Mouse (Mus musculus) macrophage (primary cell): ENCODE results near the gene Aggf1. TPM values are rescaled to one million over a fixed set of nuclear protein-coding genes. Genes with fewer than 3 reads are reported as not detected.
"Not testable (repeated sequence)": the region's sequence is repeated elsewhere in the genome, so short reads cannot be mapped to it uniquely, and the experiment has no call there.

Source experiments
- H3K27ac ChIP-seq: fragments of 350-480 bp; formaldehyde crosslinking; 2 replicates; pipeline ENCODE4 v1.9.0; 2021
- H3K36me3 ChIP-seq: fragments of 350-480 bp; formaldehyde crosslinking; 2 replicates; pipeline ENCODE4 v1.9.0; 2021; ENCODE audit errors: inconsistent target
- H3K4me3 ChIP-seq: fragments of 350-480 bp; formaldehyde crosslinking; 2 replicates; pipeline ENCODE4 v1.9.0; 2021; ENCODE audit errors: inconsistent target
- H3K79me2 ChIP-seq: fragments of 350-480 bp; formaldehyde crosslinking; 2 replicates; pipeline ENCODE4 v1.9.0; 2021; ENCODE audit errors: inconsistent target
- WGBS: methylation state at CpG from one replicate; pipeline ENCODE4 v1.1.7; 2026; ENCODE audit warnings: inconsistent platforms; ENCODE audit not compliant: missing documents; 5-methylcytosine and 5-hydroxymethylcytosine counted together
- polyA plus RNA-seq: library from polyadenylated mRNA; stranded (reverse); fragments of 250-400 nt; gene quantifications from 3 replicates; pipeline ENCODE4 v1.2.4, GENCODE M21; 2018; ENCODE audit warnings: inconsistent platforms
- total RNA-seq, 78 experiments: library from RNA; depleted of rRNA; stranded (reverse); fragments of 250-400 nt; gene quantifications; 1 replicate in 9 of 78; 2 replicates in 24 of 78; 3 replicates in 43 of 78; 4 replicates in 2 of 78; pipeline ENCODE4 v1.2.4; 2018; ENCODE audit warnings: inconsistent platforms in 56 of 78

The Aggf1 gene
- 10 to 100 TPM; 19.0 to 55.7 (median 38.3) TPM for total RNA-seq (2018; cell fraction: chromatin; rRNA removed)
- total RNA-seq (2018; cell fraction: cytosol; rRNA removed) = 10 to 100 TPM; 25.6 to 43.1 (median 33.9) TPM
- 10 to 100 TPM; 26.2 to 49.3 (median 36.0) TPM for total RNA-seq (2018; cell fraction: nucleus; rRNA removed)
- 33.4 to 48.9 TPM (median 37.8 TPM) in 3 replicates for polyA plus RNA-seq

- 1% methylated on average over 78 of the region's 86 CpGs for WGBS
- Histone ChIP-seq H3K4me3 (peak within 1 kb of the TSS; percentile 70), H3K27ac (peak within 1 kb of the TSS; percentile 37), H3K79me2 (peaks cover 42% of the 10 kb centered on the region), H3K36me3 (peaks cover 14% of the 10 kb centered on the region)
Measured at GRCm38 (mm10) chr13:95374701-95375553, at the start of gene Aggf1. Aggf1 (minus strand) TSS chr13:95375352.

- Histone ChIP-seq H3K27ac (no peak overlapping the region), H3K79me2 (no peaks in the 10 kb centered on the region), H3K4me3 (no peak overlapping the region), H3K36me3 (no peaks in the 10 kb centered on the region)
- WGBS = 92% methylated on average over 7 of the region's 7 CpGs
Measured at GRCm38 (mm10) chr13:95424932-95425331, 49.8 kb upstream of the Aggf1 start.

- no peak overlapping the region for H3K27ac ChIP-seq
- no peaks in the 10 kb centered on the region for H3K79me2 ChIP-seq
- H3K36me3 ChIP-seq = no peaks in the 10 kb centered on the region
- WGBS = 47% methylated on average over 8 of the region's 8 CpGs
- no peak overlapping the region for H3K4me3 ChIP-seq
Measured at GRCm38 (mm10) chr13:95419204-95419749, 44.1 kb upstream of the Aggf1 start.

- 65% methylated on average over 6 of the region's 6 CpGs for WGBS
- Histone ChIP-seq H3K27ac (no peak overlapping the region), H3K4me3 (no peak overlapping the region)
Measured at GRCm38 (mm10) chr13:95418575-95419203, 43.5 kb upstream of the Aggf1 start.

GRCm38 (mm10) chr13:95412257-95412656 is 37.1 kb upstream of the Aggf1 start:
- H3K4me3 ChIP-seq = no peak overlapping the region
- 37% methylated on average over 2 of the region's 2 CpGs for WGBS
- no peak overlapping the region for H3K27ac ChIP-seq
- no peaks in the 10 kb centered on the region for H3K79me2 ChIP-seq
- no peaks in the 10 kb centered on the region for H3K36me3 ChIP-seq

More at GRCm38 (mm10) chr13:95418575-95419203, 43.5 kb upstream of the Aggf1 start:
- H3K36me3 ChIP-seq = no peaks in the 10 kb centered on the region
- H3K79me2 ChIP-seq = no peaks in the 10 kb centered on the region

GRCm38 (mm10) chr13:95393242-95393641 is 18.1 kb upstream of the Aggf1 start:
- Histone ChIP-seq H3K79me2 (no peaks in the 10 kb centered on the region), H3K4me3 (no peak overlapping the region), H3K27ac (no peak overlapping the region), H3K36me3 (no peaks in the 10 kb centered on the region)
- WGBS = 93% methylated on average over 7 of the region's 7 CpGs

GRCm38 (mm10) chr13:95389866-95390865 is 15.0 kb upstream of the Aggf1 start:
- 33% methylated on average over 24 of the region's 24 CpGs for WGBS
- Histone ChIP-seq H3K36me3 (no peaks in the 10 kb centered on the region), H3K27ac (no peak overlapping the region), H3K79me2 (no peaks in the 10 kb centered on the region), H3K4me3 (no peak overlapping the region)

- no peak overlapping the region for H3K4me3 ChIP-seq
- no peaks in the 10 kb centered on the region for H3K36me3 ChIP-seq
- no peak overlapping the region for H3K27ac ChIP-seq
- 91% methylated on average over 5 of the region's 5 CpGs for WGBS
- no peaks in the 10 kb centered on the region for H3K79me2 ChIP-seq
Measured at GRCm38 (mm10) chr13:95388226-95388625, 13.1 kb upstream of the Aggf1 start.

- Histone ChIP-seq H3K4me3 (no peak overlapping the region), H3K36me3 (no peaks in the 10 kb centered on the region), H3K27ac (no peak overlapping the region), H3K79me2 (no peaks in the 10 kb centered on the region)
- 4% methylated on average over 5 of the region's 5 CpGs for WGBS
Measured at GRCm38 (mm10) chr13:95382418-95382817, 7.3 kb upstream of the Aggf1 start.

- H3K4me3 ChIP-seq = no peak overlapping the region
- H3K27ac ChIP-seq = no peak overlapping the region
- peaks cover 11% of the 10 kb centered on the region for H3K79me2 ChIP-seq
- 82% methylated on average over 3 of the region's 3 CpGs for WGBS
- H3K36me3 ChIP-seq = no peaks in the 10 kb centered on the region
Measured at GRCm38 (mm10) chr13:95378696-95379095, 3.5 kb upstream of the Aggf1 start.

- not testable (repeated sequence) for H3K27ac ChIP-seq, H3K4me3 ChIP-seq, H3K36me3 ChIP-seq
- H3K79me2 ChIP-seq = peaks cover 30% of the 10 kb centered on the region
- 94% methylated on average over 6 of the region's 11 CpGs for WGBS
Measured at GRCm38 (mm10) chr13:95376689-95377289, 1.6 kb upstream of the Aggf1 start.

- H3K27ac ChIP-seq = peak overlapping the region; percentile 37
- H3K79me2 ChIP-seq = peaks cover 42% of the 10 kb centered on the region
- H3K36me3 ChIP-seq = peaks cover 8% of the 10 kb centered on the region
- WGBS = 30% methylated on average over 6 of the region's 6 CpGs
- H3K4me3 ChIP-seq = peak overlapping the region; percentile 29
Measured at GRCm38 (mm10) chr13:95375554-95375914, 382 bp upstream of the Aggf1 start.

GRCm38 (mm10) chr13:95366356-95366755 is 8.8 kb downstream of the Aggf1 start:
- Histone ChIP-seq H3K27ac (no peak overlapping the region), H3K4me3 (no peak overlapping the region), H3K79me2 (peaks cover 12% of the 10 kb centered on the region), H3K36me3 (peaks cover 89% of the 10 kb centered on the region)
- WGBS = 91% methylated on average over 8 of the region's 8 CpGs
